Mouse (Mus musculus): ENCODE measurements at regions not wholly inside any gene's neighbourhood (a gene's known extent, or its start where the extent isn't known, plus 50 kb on each side); places are given as distances from the start of the nearest gene placed in this dataset.

- TF ChIP-seq CTCF (IDR thresholded peaks at IDR 0.05; ENCODE audit: control insufficient read depth, insufficient read depth, insufficient replicate concordance, low read depth, low read length) (no peak), POLR2A (IDR thresholded peaks at IDR 0.05; ENCODE audit: control insufficient read depth, low read depth, low read length) (no peak)
Measured at GRCm38 (mm10) chr5:129414960-129415706, 85.9 kb upstream of the Sfswap start.

Data from testis, adult 2 months (tissue).